Mouse (Mus musculus) thymus, postnatal 36 days (tissue): ENCODE measurements around the gene Il27.

Source experiments
- DNase-seq, 2 experiments: peaks; one replicate each; pipeline ENCODE4 v3.0.0; 2022; ENCODE audit warnings: mixed read lengths in 2 of 2

Gene Il27

GRCm38 (mm10) chr7:126602650-126603049 is 7.9 kb upstream of the Il27 start:
- no peak for DNase-seq

GRCm38 (mm10) chr7:126601896-126602295 is 7.2 kb upstream of the Il27 start:
- no peak for DNase-seq

GRCm38 (mm10) chr7:126598919-126599318 is 4.2 kb upstream of the Il27 start:
- no peak for DNase-seq

- no peak for DNase-seq
Measured at GRCm38 (mm10) chr7:126596414-126596813, 1.7 kb upstream of the Il27 start.

GRCm38 (mm10) chr7:126595890-126596289 is 1.1 kb upstream of the Il27 start:
- DNase-seq, result no peak

GRCm38 (mm10) chr7:126587779-126588178 is 7.0 kb downstream of the Il27 start:
- no peak for DNase-seq

- DNase-seq, result no peak
Measured at GRCm38 (mm10) chr7:126586839-126587238, 7.9 kb downstream of the Il27 start.

- no peak for DNase-seq
Measured at GRCm38 (mm10) chr7:126585717-126586116, 9.0 kb downstream of the Il27 start, which contains the start of gene Cln3. Gene Cln3, minus strand, starts transcription at chr7:126585817.

GRCm38 (mm10) chr7:126584506-126584977 is 10.2 kb downstream of the Il27 start, which contains the start of gene Apobr:
Gene Apobr, plus strand, starts transcription at chr7:126584942.
- peak; percentile 50 to 63 for DNase-seq

- DNase-seq, result no peak
Measured at GRCm38 (mm10) chr7:126583761-126584160, 11.0 kb downstream of the Il27 start.

- DNase-seq, result peak; percentile 78 to 85
Measured at GRCm38 (mm10) chr7:126583251-126583709, 11.5 kb downstream of the Il27 start.

GRCm38 (mm10) chr7:126582759-126583158 is 12.0 kb downstream of the Il27 start:
- DNase-seq, result peak in 1 of 2 experiments; percentile 48

- no peak for DNase-seq
Measured at GRCm38 (mm10) chr7:126581661-126582060, 13.1 kb downstream of the Il27 start.

GRCm38 (mm10) chr7:126579172-126579571 is 15.6 kb downstream of the Il27 start:
- DNase-seq, result peak; percentile 61

GRCm38 (mm10) chr7:126576946-126577345 is 17.8 kb downstream of the Il27 start:
- peak; percentile 49 to 56 for DNase-seq

GRCm38 (mm10) chr7:126566094-126566765 is 28.5 kb downstream of the Il27 start, which contains the start of gene Eif3c:
Gene Eif3c, minus strand, starts transcription at chr7:126566411.
- peak; percentile 76 to 83 for DNase-seq

GRCm38 (mm10) chr7:126565693-126566092 is 29.0 kb downstream of the Il27 start:
- DNase-seq, result no peak

- no peak for DNase-seq
Measured at GRCm38 (mm10) chr7:126556635-126557034, 38.1 kb downstream of the Il27 start.

GRCm38 (mm10) chr7:126554796-126555195 is 39.9 kb downstream of the Il27 start:
- DNase-seq, result peak in 1 of 2 experiments; percentile 27

- DNase-seq, result no peak
Measured at GRCm38 (mm10) chr7:126545631-126546030, 49.1 kb downstream of the Il27 start.

GRCm38 (mm10) chr7:126541661-126542060 is 53.1 kb downstream of the Il27 start:
- DNase-seq, result no peak
